Mouse (Mus musculus) liver, embryonic 15.5 days (tissue): ENCODE measurements around the gene Nfe2l2. TPM values are rescaled to one million over a fixed set of nuclear protein-coding genes. Genes with fewer than 3 reads are reported as not detected.
A peak's percentile ranks its signal among the peaks of the same experiment; 100 is the strongest.

Source experiments
- ATAC-seq: fragments of 200-750 bp; cut with Nextera tagmentation; 2 replicates; pipeline ENCODE4 v1.8.0; 2017; ENCODE audit warnings: moderate number of reproducible peaks, mild to moderate bottlenecking, moderate library complexity; ENCODE audit not compliant: insufficient read depth
- H3K27ac ChIP-seq: fragments of 300-500 bp; sonication (generic); replicated peaks from 2 replicates; pipeline ENCODE4 v1.5.1; 2015; ENCODE audit warnings: mild to moderate bottlenecking, inconsistent platforms
- H3K27me3 ChIP-seq: fragments of 300-500 bp; sonication (generic); 2 replicates; pipeline ENCODE4 v1.6.1; 2015; ENCODE audit warnings: mild to moderate bottlenecking, inconsistent platforms
- H3K36me3 ChIP-seq: fragments of 300-500 bp; sonication (generic); replicated peaks from 2 replicates; pipeline ENCODE4 v1.6.1; 2015; ENCODE audit warnings: moderate library complexity, mild to moderate bottlenecking, inconsistent platforms
- H3K4me1 ChIP-seq: fragments of 300-500 bp; sonication (generic); replicated peaks from 2 replicates; pipeline ENCODE4 v1.6.1; 2015; ENCODE audit warnings: inconsistent platforms
- H3K4me2 ChIP-seq: fragments of 300-500 bp; sonication (generic); 2 replicates; pipeline ENCODE4 v1.6.1; 2015; ENCODE audit warnings: moderate library complexity, mild to moderate bottlenecking, inconsistent platforms
- H3K4me3 ChIP-seq: fragments of 300-500 bp; sonication (generic); replicated peaks from 2 replicates; pipeline ENCODE4 v1.5.1; 2015; ENCODE audit warnings: mild to moderate bottlenecking, inconsistent platforms
- H3K9ac ChIP-seq: fragments of 300-500 bp; sonication (generic); 2 replicates; pipeline ENCODE4 v1.6.1; 2015; ENCODE audit warnings: moderate library complexity, mild to moderate bottlenecking, inconsistent platforms
- H3K9me3 ChIP-seq: fragments of 300-500 bp; sonication (generic); replicated peaks from 2 replicates; pipeline ENCODE4 v1.6.1; 2016; ENCODE audit warnings: inconsistent platforms
- WGBS: fragments of 180-500 bp; shearing (Covaris S2); methylation state at CpG from one replicate; pipeline ENCODE4 v1.1.7; 2015; ENCODE audit warnings: mixed read lengths; ENCODE audit not compliant: insufficient replicate concordance; 5-methylcytosine and 5-hydroxymethylcytosine counted together
- polyA plus RNA-seq: library from polyadenylated mRNA; unstranded; fragments of >200 nt; fragmentation: Nextera tagmentation; extraction: Ambion mirVana; gene quantifications from 2 replicates; pipeline ENCODE4 v1.2.1, GENCODE M21; 2015

The Nfe2l2 gene
- polyA plus RNA-seq, 1 experiment from 2014 or later = 37.1 TPM

DNA sequence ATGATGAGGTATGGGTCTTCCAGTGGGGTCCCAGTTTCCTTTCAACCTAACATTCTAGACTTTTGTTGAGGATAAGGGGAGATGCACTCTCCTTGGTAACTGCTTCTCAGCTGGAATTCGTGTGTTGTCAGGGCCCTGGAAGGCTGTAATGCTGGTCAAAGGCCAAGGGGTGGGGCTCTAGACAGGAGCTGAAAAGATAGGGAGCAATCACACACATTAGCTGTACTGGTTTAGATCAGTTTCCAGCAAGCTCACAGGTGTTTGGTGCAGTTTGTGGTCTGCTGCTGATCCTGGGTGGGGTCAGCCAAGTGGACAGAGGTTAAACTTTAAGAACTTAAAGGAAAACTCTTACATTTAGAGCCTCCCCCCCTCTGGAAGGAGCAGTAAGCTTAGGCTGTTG, 3.0 kb upstream of the Nfe2l2 start:
- WGBS = 7% methylated on average over 1 of the region's 1 CpGs
- 0 out of 2 replicates have a peak overlapping the region, but pooled peaks have one; percentile 31 for H3K27ac ChIP-seq
- H3K9ac ChIP-seq = no peak overlapping the region
- H3K4me1 ChIP-seq = peaks cover 37% of the 10 kb centered on the region
- no peak overlapping the region for H3K4me2 ChIP-seq
- no peak for ATAC-seq
- H3K36me3 ChIP-seq = peaks cover 5% of the 10 kb centered on the region; the same call in 1 of the 2 replicates
- H3K4me3 ChIP-seq = no peak overlapping the region
- no peaks in the 10 kb centered on the region for H3K27me3 ChIP-seq
- no peaks in the 10 kb centered on the region for H3K9me3 ChIP-seq

- whole genome bisulfite sequencing = 52% methylated on average over 5 of the region's 5 CpGs
- Histone ChIP-seq H3K4me2 (peak overlapping the region; percentile 94), H3K27ac (peak overlapping the region; percentile 100), H3K4me3 (peak overlapping the region; percentile 32; the same call in 1 of the 2 replicates), H3K4me1 (peaks cover 47% of the 10 kb centered on the region), H3K9ac (peak overlapping the region; percentile 39; the same call in 1 of the 2 replicates), H3K27me3 (no peaks in the 10 kb centered on the region), H3K36me3 (peaks cover 5% of the 10 kb centered on the region; the same call in 1 of the 2 replicates), H3K9me3 (no peaks in the 10 kb centered on the region)
- no peak for ATAC-seq
Observed at GRCm38 (mm10) chr2:75706435-75706834, 2.0 kb upstream of the Nfe2l2 start.

DNA sequence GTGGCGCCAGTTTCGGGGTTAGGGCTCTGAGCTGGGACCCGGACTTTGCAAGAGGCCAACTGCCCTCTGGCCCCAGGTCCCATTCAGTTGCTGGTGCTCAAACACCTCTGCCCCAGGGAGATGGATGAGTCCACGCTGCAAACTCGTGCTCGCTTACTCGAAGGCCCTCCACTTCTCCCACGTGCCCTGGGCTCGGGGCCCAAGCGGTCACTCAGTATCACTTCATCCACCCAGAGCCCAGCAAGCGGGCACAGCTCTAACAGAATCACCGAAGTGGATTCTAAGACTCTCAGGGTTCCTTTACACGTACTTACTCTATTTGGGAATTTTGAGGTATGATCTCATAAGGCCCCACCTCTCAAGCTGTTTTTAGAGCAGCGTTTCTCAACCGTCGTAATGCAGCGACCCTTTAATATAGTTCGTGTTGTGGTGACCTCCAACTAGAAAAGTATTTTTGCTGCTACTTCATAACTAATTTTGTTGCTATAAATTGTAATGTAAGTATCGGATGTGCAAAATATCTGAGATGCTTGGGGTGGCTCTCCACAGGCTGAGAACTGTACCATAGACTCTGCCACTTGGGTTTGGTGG, 816 bp upstream of the Nfe2l2 start:
- no peak for ATAC-seq
- peaks cover 11% of the 10 kb centered on the region for H3K36me3 ChIP-seq
- H3K4me2 ChIP-seq = peak overlapping the region; percentile 94
- H3K9ac ChIP-seq = peak overlapping the region; percentile 99
- 8% methylated on average over 19 of the region's 19 CpGs for WGBS
- H3K9me3 ChIP-seq = no peaks in the 10 kb centered on the region
- peaks cover 59% of the 10 kb centered on the region for H3K4me1 ChIP-seq
- H3K27me3 ChIP-seq = no peaks in the 10 kb centered on the region
- H3K27ac ChIP-seq = peak overlapping the region; percentile 100
- peak overlapping the region; percentile 96 for H3K4me3 ChIP-seq

- Histone ChIP-seq H3K9ac (peak overlapping the region; percentile 99), H3K4me2 (peak overlapping the region; percentile 94), H3K27ac (peak overlapping the region; percentile 100), H3K27me3 (no peaks in the 10 kb centered on the region), H3K9me3 (no peaks in the 10 kb centered on the region), H3K4me3 (peak overlapping the region; percentile 96), H3K4me1 (peaks cover 75% of the 10 kb centered on the region), H3K36me3 (peaks cover 20% of the 10 kb centered on the region)
- WGBS = under 1% methylated on average over 62 of the region's 62 CpGs
- peak; percentile 55 for ATAC-seq
Observed at GRCm38 (mm10) chr2:75703375-75704181, 863 bp downstream of the Nfe2l2 start.

DNA sequence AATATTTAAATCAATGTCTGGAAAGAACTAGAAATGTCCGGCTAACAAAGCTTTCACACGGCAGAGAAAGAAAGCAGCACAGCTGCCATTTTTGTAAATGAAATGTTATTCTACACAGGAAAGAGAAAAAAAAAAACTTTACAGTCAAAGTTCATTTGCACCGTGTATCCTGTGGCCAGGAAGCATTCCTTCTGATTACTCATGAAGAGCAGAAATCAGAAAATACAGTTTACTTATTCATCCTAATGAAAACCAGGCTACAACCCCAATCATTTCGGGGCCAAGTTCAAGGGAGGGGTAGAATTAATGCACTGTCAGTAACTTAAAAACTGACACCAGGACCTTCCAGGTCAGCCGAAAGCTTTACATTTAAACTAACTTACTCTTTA, 1.9 kb downstream of the Nfe2l2 start:
- H3K27me3 ChIP-seq = no peaks in the 10 kb centered on the region
- peak overlapping the region; percentile 94 for H3K4me2 ChIP-seq
- no peak for ATAC-seq
- H3K9me3 ChIP-seq = no peaks in the 10 kb centered on the region
- peak overlapping the region; percentile 100 for H3K27ac ChIP-seq
- H3K4me3 ChIP-seq = peak overlapping the region; percentile 96
- H3K9ac ChIP-seq = peak overlapping the region; percentile 99
- peaks cover 21% of the 10 kb centered on the region for H3K36me3 ChIP-seq
- peaks cover 77% of the 10 kb centered on the region for H3K4me1 ChIP-seq
- 10% methylated on average over 5 of the region's 5 CpGs for whole genome bisulfite sequencing

- Histone ChIP-seq H3K4me2 (peak overlapping the region; percentile 94), H3K27me3 (no peaks in the 10 kb centered on the region), H3K9ac (peak overlapping the region; percentile 99), H3K27ac (peak overlapping the region; percentile 100), H3K9me3 (no peaks in the 10 kb centered on the region), H3K4me3 (peak overlapping the region; percentile 96), H3K4me1 (peaks cover 77% of the 10 kb centered on the region), H3K36me3 (peaks cover 24% of the 10 kb centered on the region)
- WGBS = 21% methylated on average over 9 of the region's 9 CpGs
- no peak for ATAC-seq
Observed at GRCm38 (mm10) chr2:75701822-75702587, 2.4 kb downstream of the Nfe2l2 start.

- peak overlapping the region; percentile 94 for H3K4me2 ChIP-seq
- 45% methylated on average over 3 of the region's 3 CpGs for WGBS
- peaks cover 27% of the 10 kb centered on the region for H3K36me3 ChIP-seq
- H3K9ac ChIP-seq = peak overlapping the region; percentile 99; the same call in 1 of the 2 replicates
- H3K9me3 ChIP-seq = no peaks in the 10 kb centered on the region
- H3K27me3 ChIP-seq = no peaks in the 10 kb centered on the region
- H3K27ac ChIP-seq = peak overlapping the region; percentile 100
- no peak for ATAC-seq
- H3K4me1 ChIP-seq = peaks cover 77% of the 10 kb centered on the region
- H3K4me3 ChIP-seq = peak overlapping the region; percentile 96
Observed at GRCm38 (mm10) chr2:75701207-75701606, 3.2 kb downstream of the Nfe2l2 start.

DNA sequence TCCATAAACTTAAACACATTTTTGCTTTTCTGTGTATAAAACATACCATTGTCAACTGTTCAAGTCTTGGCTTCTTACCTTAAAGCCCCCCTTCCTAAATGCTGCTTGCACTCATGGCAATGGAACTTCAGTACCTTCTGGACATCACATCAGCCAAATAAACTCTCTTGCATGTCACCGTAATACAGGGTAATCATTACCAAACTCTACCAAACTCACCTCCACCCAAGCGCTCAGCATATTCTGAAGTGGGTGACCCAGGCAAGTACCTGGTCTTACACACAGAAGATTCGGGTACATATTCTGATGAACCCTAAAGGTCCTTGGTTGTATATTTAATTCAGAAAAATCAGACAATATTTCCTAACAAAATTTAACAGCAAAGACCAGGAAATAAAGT, 3.9 kb downstream of the Nfe2l2 start:
- peaks cover 79% of the 10 kb centered on the region for H3K4me1 ChIP-seq
- H3K9me3 ChIP-seq = no peaks in the 10 kb centered on the region
- 62% methylated on average over 3 of the region's 3 CpGs for WGBS
- H3K36me3 ChIP-seq = peaks cover 33% of the 10 kb centered on the region
- no peak overlapping the region; the same call in 1 of the 2 replicates for H3K27ac ChIP-seq
- ATAC-seq = no peak
- peak overlapping the region; percentile 94 for H3K4me2 ChIP-seq
- H3K4me3 ChIP-seq = peak overlapping the region; percentile 96
- H3K27me3 ChIP-seq = no peaks in the 10 kb centered on the region
- H3K9ac ChIP-seq = no peak overlapping the region

GRCm38 (mm10) chr2:75698874-75699273, 5.6 kb downstream of the Nfe2l2 start:
- Histone ChIP-seq H3K9me3 (no peaks in the 10 kb centered on the region), H3K27ac (0 out of 2 replicates have a peak overlapping the region, but pooled peaks have one; percentile 35), H3K4me3 (no peak overlapping the region), H3K36me3 (peaks cover 42% of the 10 kb centered on the region), H3K4me2 (no peak overlapping the region), H3K4me1 (peaks cover 79% of the 10 kb centered on the region), H3K9ac (peak overlapping the region; percentile 16; the same call in 1 of the 2 replicates), H3K27me3 (no peaks in the 10 kb centered on the region)
- 80% methylated on average over 3 of the region's 3 CpGs for WGBS
- ATAC-seq = no peak

- no peak overlapping the region for H3K4me3 ChIP-seq
- H3K9ac ChIP-seq = no peak overlapping the region
- H3K4me1 ChIP-seq = peaks cover 88% of the 10 kb centered on the region
- H3K9me3 ChIP-seq = no peaks in the 10 kb centered on the region
- H3K4me2 ChIP-seq = no peak overlapping the region
- H3K27ac ChIP-seq = no peak overlapping the region
- ATAC-seq = no peak
- H3K36me3 ChIP-seq = peaks cover 49% of the 10 kb centered on the region
- WGBS = 33% methylated on average over 4 of the region's 4 CpGs
- H3K27me3 ChIP-seq = no peaks in the 10 kb centered on the region
Observed at GRCm38 (mm10) chr2:75698007-75698406, 6.4 kb downstream of the Nfe2l2 start.
